Mouse (Mus musculus) monocyte, adult 5-6 weeks (primary cell): ENCODE data around the gene Olfr1427. TPM values are rescaled to one million over a fixed set of nuclear protein-coding genes. Genes with fewer than 3 reads are reported as not detected.
"Not testable (repeated sequence)": the region's sequence is repeated elsewhere in the genome, so short reads cannot be mapped to it uniquely, and the experiment has no call there.

Source experiments
- ATAC-seq: fragments of 153-309, 156-312 bp; replicated peaks from 2 replicates; pipeline ENCODE4 v1.8.0; 2017; ENCODE audit warnings: mild to moderate bottlenecking; ENCODE audit not compliant: low TSS enrichment, insufficient number of reproducible peaks, severe bottlenecking, poor library complexity, low FRiP score
- total RNA-seq: library from RNA; stranded (forward); fragments of 200-1000, 200-491, 200-594 nt; gene quantifications from 3 replicates; pipeline ENCODE4 v1.2.3, GENCODE M21; 2017

Olfr1427 gene
- not detected in 3 replicates for total RNA-seq

DNA sequence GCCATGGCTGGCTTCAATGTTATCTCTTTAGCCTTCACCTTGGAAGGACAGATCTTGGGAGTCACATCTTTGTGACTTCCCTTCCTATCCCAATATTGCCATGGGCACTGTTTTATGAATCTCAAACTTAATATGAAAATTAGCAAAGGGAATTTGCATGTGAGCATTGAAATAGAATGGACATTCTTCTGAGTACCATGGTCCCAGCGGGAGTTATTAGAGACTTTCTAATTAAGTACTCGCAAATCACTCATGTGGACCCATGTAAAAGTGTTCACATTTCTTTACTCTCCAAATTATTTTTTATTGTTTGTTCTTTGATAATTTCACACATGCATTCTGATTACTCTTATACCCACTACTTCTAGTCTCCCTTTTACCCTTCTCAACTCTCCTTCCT lies at the start of gene Olfr1427:
TSS of gene Olfr1427 (minus strand) at position 101 of the 400 bp plus-strand sequence.
- ATAC-seq: no peak

DNA sequence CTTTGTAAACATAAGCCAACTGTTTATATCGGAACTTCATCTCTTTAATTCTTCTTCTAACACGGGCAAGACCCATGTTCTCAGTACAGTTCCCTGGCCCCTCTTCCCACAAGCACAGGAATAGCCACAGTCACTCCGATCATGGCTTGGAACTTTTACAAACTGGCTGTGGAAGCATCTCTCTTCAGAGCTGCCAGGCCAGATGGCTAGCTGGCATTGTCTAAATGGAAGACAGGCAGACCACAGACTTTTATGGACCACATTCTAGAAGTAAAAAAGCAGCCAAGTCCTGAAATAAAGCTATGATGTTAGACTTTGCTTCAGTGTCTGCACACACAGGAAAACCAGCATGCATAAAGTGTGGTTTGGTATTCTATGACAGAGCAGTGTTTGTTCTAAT lies 42.3 kb upstream of the Olfr1427 start:
- ATAC-seq: no peak

DNA sequence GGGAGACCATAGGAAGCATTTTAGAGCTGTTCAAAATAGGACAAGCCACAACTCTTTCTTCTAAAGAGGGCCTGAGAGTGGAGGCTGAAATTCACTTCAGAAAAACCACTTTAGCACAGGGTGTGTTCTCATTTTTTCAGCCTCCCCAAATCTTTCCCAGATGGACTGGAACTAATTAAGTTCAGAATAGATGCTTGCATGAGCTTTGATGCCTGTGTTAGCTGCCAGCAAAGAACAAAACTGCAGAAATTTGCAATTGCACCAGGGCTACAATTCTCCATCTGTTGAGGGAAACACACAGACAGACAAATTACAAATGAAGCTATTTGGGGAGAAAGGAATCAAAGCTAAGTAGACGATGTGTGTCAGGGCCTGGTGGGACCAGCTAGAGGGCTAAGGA lies 40.2 kb upstream of the Olfr1427 start:
- no peak for ATAC-seq

DNA sequence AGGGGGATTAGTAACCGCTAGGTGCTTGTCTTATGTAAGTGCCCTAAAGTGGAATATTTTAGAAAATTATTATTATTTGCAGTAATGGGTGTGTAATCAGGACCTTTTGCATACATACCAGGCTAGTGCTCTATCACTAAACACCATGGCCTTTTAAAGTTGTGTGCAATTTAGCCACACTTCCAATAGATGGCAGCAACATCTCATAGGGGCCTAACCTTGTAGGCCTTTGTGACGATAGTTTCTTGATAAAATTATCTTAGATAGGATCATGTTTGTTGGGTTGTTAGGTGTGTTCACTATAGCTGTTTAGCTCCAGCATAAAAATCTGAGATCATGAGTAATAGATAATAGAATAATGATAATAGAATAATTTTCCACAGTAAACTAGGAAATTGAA lies 31.2 kb upstream of the Olfr1427 start:
- ATAC-seq: no peak

DNA sequence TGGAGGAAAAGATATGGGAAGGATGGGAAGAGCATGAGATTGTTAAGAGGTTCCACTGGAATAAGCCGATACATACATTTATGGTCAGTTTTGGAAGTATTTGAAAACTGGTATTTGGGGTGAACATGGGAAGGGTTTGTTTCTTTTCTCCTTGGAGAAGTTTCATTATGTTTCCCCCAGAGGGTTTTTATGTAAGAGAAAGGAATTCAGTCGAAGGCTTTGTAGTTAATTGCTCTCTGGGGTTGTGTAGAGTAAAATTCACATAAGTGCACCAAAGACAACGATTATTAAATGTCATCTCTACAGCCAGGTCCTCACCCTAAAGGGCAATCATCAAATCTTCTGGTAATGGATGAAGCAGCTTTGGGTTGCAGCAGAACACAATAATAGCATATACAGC lies 20.0 kb upstream of the Olfr1427 start, which contains the start of gene Olfr76:
TSS of gene Olfr76 (minus strand) at position 101 of the 400 bp plus-strand sequence.
- ATAC-seq: no peak

GRCm38 (mm10) chr19:12116464-12116863 lies 13.3 kb upstream of the Olfr1427 start:
- ATAC-seq: no peak

DNA sequence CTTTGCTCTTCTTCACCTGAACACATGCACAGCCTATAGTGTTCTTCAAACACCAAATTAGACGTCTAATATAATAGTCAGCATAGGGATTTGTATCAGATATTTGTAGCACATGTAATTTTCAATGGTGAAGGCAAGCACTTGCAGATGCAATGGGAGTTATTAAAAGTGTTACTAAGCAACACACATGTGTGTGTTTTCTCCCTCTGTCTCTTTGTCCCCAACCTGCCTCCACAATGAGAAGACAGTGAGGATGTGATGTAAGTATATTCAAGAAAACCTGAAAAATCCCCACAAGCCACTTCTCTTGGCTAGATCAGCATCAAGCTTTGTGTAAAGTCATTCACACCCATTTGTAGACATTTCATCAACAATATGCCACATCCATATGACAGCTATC lies 12.7 kb upstream of the Olfr1427 start, which contains the start of gene Olfr1428:
TSS of gene Olfr1428 (minus strand) at position 101 of the 400 bp plus-strand sequence.
- no peak for ATAC-seq

DNA sequence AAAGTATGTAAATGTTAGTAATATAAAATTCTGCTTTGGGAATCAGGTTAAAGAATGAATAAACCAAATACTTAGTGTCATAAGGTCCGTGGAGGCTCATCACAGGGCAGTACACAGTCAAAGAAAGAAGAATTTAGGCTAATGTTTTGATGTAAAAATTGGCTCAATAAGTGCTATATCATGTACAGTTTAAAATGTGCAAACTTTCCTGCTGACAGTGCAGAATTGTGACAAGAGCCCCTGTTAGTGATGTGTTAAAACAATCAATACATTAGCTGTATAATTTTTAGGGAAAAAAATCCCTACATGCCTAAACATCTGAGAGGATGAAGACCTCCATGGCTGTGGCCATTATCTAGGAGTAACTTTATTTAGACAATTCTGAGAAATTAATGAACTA lies 10.7 kb upstream of the Olfr1427 start:
- no peak for ATAC-seq

GRCm38 (mm10) chr19:12104541-12104940 lies 1.4 kb upstream of the Olfr1427 start:
- no peak for ATAC-seq

GRCm38 (mm10) chr19:12091913-12092312 lies 11.2 kb downstream of the Olfr1427 start, which contains the start of gene Olfr1426:
Olfr1426 (minus strand) TSS chr19:12092013.
- ATAC-seq: no peak

GRCm38 (mm10) chr19:12077631-12078030 lies 25.5 kb downstream of the Olfr1427 start, which contains the start of gene Olfr1425:
Olfr1425 (minus strand) TSS chr19:12077731.
- not testable (repeated sequence) for ATAC-seq

DNA sequence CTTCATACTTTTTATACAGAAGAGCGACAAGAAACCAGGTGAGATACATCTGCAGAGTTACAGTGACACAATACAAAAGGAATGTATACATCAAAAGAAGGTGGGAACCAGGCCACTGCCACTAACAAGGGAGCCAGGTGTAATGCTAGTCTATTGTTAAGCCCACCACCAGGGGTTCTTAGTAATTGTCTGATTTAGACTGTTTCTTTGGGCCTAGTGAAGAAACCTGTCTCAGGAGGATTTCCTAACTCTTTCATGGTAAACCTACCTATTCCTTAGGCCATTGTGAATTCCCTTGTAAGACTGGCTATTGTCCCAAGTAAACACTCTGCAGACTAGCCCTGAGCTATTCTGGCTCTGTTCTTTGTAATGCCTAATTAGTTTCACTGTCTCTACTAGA lies 33.6 kb downstream of the Olfr1427 start:
- not testable (repeated sequence) for ATAC-seq

- not testable (repeated sequence) for ATAC-seq
Observed at GRCm38 (mm10) chr19:12067806-12068205, 35.3 kb downstream of the Olfr1427 start.

DNA sequence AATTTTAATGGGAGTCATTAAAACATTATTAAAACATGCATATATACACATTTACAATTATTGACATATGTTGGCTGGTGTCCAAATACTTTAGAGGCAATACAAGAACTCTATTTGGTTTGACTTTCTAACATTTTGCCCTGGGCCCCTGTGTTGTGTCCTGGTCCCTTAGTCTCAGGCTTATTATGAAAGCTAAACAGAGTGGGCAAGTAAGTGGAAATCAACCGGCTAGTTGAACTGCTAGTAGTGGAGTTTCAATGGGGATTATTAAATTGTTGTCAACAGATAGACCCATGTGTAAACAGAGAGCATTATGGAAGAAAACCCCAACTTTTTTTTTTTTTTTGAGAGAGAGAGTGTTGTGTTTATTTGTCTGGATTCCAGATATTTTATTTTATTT lies 40.6 kb downstream of the Olfr1427 start, which contains the start of gene Olfr1424:
TSS of gene Olfr1424 (minus strand) at position 101 of the 400 bp plus-strand sequence.
- ATAC-seq: not testable (repeated sequence)

Other genes starting within 250 kb of the Olfr1427 start
- gene Olfr1418, start 242.3 kb downstream of the Olfr1427 start, total RNA-seq: not detected in 3 replicates
- not detected in 3 replicates for gene Olfr1419, start 228.2 kb downstream of the Olfr1427 start, total RNA-seq
- gene Olfr1420, start 216.8 kb downstream of the Olfr1427 start, total RNA-seq: not detected in 3 replicates
- gene Patl1, start 190.9 kb downstream of the Olfr1427 start, total RNA-seq: 15.1 to 24.9 TPM (median 16.0 TPM) in 3 replicates
- 22.1 to 45.4 TPM (median 25.4 TPM) in 3 replicates for gene Osbp, start 137.4 kb downstream of the Olfr1427 start, total RNA-seq
- gene Olfr1423, start 62.0 kb downstream of the Olfr1427 start, total RNA-seq: 0.11 TPM in 1 of 3 replicates, not detected in the others
- 1.4 TPM in 1 of 3 replicates, not detected in the others for gene Olfr1424, start 40.7 kb downstream of the Olfr1427 start, total RNA-seq
- not detected in 3 replicates for gene Olfr1425, start 25.6 kb downstream of the Olfr1427 start, total RNA-seq
- gene Olfr1426, start 11.3 kb downstream of the Olfr1427 start, total RNA-seq: not detected in 3 replicates
- not detected in 3 replicates for gene Olfr1428, start 12.6 kb upstream of the Olfr1427 start, total RNA-seq
- gene Olfr76, start 19.9 kb upstream of the Olfr1427 start, total RNA-seq: not detected in 3 replicates
- gene Olfr1555-ps1, start 66.8 kb upstream of the Olfr1427 start, total RNA-seq: not detected in 3 replicates
- not detected in 3 replicates for gene Olfr1431, start 97.3 kb upstream of the Olfr1427 start, total RNA-seq
- not detected in 3 replicates for gene Olfr1432, start 129.3 kb upstream of the Olfr1427 start, total RNA-seq
- gene Olfr262, start 138.3 kb upstream of the Olfr1427 start, total RNA-seq: not detected in 3 replicates
- not detected in 3 replicates for gene Olfr235, start 157.7 kb upstream of the Olfr1427 start, total RNA-seq
- gene Olfr1434, start 176.5 kb upstream of the Olfr1427 start, total RNA-seq: not detected in 3 replicates
- gene Olfr1436, start 195.8 kb upstream of the Olfr1427 start, total RNA-seq: not detected in 3 replicates
- gene Olfr1437, start 221.8 kb upstream of the Olfr1427 start, total RNA-seq: not detected in 3 replicates
- not detected in 3 replicates for gene Olfr1438-ps1, start 232.6 kb upstream of the Olfr1427 start, total RNA-seq